Mouse (Mus musculus): ENCODE measurements around the gene Pgc. TPM values are rescaled to one million over a fixed set of nuclear protein-coding genes. Genes with fewer than 3 reads are reported as not detected.

The Pgc gene
- total and polyA plus RNA-seq, 2 experiments, result 0.26 TPM; not detected in 1

DNA sequence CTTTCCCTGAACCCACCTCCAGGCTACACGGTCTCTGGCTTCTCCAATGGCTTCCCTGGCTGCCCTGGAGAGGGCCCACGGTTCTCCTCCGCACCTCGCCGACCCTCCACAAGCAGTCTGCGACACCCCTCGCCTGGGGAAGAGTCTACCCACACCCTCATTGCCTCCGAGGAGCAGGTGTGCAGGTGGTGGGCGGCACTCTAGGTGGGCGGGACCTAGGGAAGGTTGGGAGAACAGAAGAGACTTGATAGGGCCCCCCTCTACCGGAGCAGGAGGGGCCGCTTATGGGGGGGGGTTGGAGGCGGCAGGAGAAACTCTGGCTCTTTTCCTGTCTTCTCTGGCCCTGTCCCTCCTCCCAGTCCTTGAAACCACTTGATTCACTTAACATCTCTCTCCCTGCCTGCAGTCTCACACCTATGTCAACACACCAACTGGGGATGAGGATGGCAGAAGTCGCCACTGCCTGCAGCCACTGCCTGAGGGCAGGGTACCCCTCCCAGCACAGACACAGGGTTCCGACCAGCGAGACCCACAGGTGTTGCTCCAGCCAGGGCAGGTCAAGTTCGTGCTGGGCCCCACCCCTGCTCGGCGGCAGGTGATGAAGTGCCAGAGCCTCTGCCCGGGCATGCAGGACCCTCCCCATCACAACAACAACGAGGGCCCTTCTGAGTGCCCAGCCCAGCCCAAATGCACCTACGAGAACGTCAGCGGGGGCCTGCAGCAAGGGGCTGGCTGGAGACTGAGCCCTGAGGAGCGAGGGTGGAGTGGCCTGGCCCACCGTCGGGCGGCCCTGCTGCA, 23.9 kb upstream of the Pgc start:
- H3K4me1 ChIP-seq (ENCODE audit: control insufficient read depth, insufficient read depth, low read length), result no peaks in the 10 kb centered on the region
- H3K4me3 ChIP-seq (ENCODE audit: insufficient read depth, low read depth, low read length), result no peak overlapping the region
- H3K27ac ChIP-seq (replicated peaks; ENCODE audit: insufficient read depth, low read depth, low read length), result no peak overlapping the region
- no peaks in the 10 kb centered on the region for H3K27me3 ChIP-seq (ENCODE audit: control insufficient read depth, insufficient read depth, low read length)
- 83% methylated on average over 28 of the region's 28 CpGs for WGBS
- H3K9ac ChIP-seq (ENCODE audit: low read depth, low read length), result no peak overlapping the region
- TF ChIP-seq CTCF (IDR thresholded peaks at IDR 0.05; ENCODE audit: low read depth, low read length), result no peak
- no peak for TF ChIP-seq POLR2A (IDR thresholded peaks at IDR 0.05; ENCODE audit: extremely low read depth, insufficient read depth, low read length)
- no peak for DNase-seq (ENCODE audit: extremely low read depth, low read depth, low spot score)
- H3K79me2 ChIP-seq (ENCODE audit: control insufficient read depth, insufficient read depth, low read length), result no peaks in the 10 kb centered on the region
- H3K36me3 ChIP-seq (ENCODE audit: control insufficient read depth, insufficient read depth, low read length), result peaks cover 2% of the 10 kb centered on the region; the same call in 1 of the 2 replicates

GRCm38 (mm10) chr17:47703556-47703955, 23.1 kb upstream of the Pgc start:
- no peaks in the 10 kb centered on the region for H3K4me1 ChIP-seq (ENCODE audit: control insufficient read depth, insufficient read depth, low read length)
- H3K27me3 ChIP-seq (ENCODE audit: control insufficient read depth, insufficient read depth, low read length), result no peaks in the 10 kb centered on the region
- TF ChIP-seq CTCF (IDR thresholded peaks at IDR 0.05; ENCODE audit: low read depth, low read length), result no peak
- no peak for TF ChIP-seq POLR2A (IDR thresholded peaks at IDR 0.05; ENCODE audit: extremely low read depth, insufficient read depth, low read length)
- no peak overlapping the region for H3K27ac ChIP-seq (replicated peaks; ENCODE audit: insufficient read depth, low read depth, low read length)
- H3K4me3 ChIP-seq (ENCODE audit: insufficient read depth, low read depth, low read length), result no peak overlapping the region
- H3K36me3 ChIP-seq (ENCODE audit: control insufficient read depth, insufficient read depth, low read length), result peaks cover 2% of the 10 kb centered on the region; the same call in 1 of the 2 replicates
- H3K79me2 ChIP-seq (ENCODE audit: control insufficient read depth, insufficient read depth, low read length), result no peaks in the 10 kb centered on the region
- DNase-seq (ENCODE audit: extremely low read depth, low read depth, low spot score), result no peak
- 75% methylated on average over 20 of the region's 20 CpGs for WGBS
- H3K9ac ChIP-seq (ENCODE audit: low read depth, low read length), result no peak overlapping the region

DNA sequence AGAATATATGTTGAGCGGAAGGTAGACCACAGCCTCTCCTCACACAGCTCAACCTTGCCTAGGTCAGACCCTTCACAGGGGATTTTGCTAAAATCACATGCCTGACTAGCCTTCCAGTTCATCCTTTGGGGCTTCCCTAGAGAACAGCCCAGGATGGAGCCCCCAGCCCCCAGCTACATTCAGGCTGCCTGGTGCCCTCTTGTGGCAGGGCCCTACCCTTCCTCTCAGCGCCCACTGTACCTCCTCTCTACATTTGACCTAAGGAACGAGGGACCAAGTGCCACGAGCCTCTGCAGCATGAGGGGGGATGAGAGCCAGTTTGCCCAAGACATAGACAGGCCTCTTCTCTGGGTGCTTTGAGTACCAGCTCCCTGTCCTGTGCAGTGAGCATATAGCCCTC, 21.9 kb upstream of the Pgc start:
- H3K27ac ChIP-seq (replicated peaks; ENCODE audit: insufficient read depth, low read depth, low read length), result no peak overlapping the region
- no peak overlapping the region for H3K4me3 ChIP-seq (ENCODE audit: insufficient read depth, low read depth, low read length)
- peak; percentile 22; the same call in 1 of the 2 replicates for TF ChIP-seq CTCF (IDR thresholded peaks at IDR 0.05; ENCODE audit: low read depth, low read length)
- TF ChIP-seq POLR2A (IDR thresholded peaks at IDR 0.05; ENCODE audit: extremely low read depth, insufficient read depth, low read length), result no peak
- H3K27me3 ChIP-seq (ENCODE audit: control insufficient read depth, insufficient read depth, low read length), result no peaks in the 10 kb centered on the region
- H3K4me1 ChIP-seq (ENCODE audit: control insufficient read depth, insufficient read depth, low read length), result no peaks in the 10 kb centered on the region
- WGBS, result 81% methylated on average over 4 of the region's 4 CpGs
- peaks cover 2% of the 10 kb centered on the region; the same call in 1 of the 2 replicates for H3K36me3 ChIP-seq (ENCODE audit: control insufficient read depth, insufficient read depth, low read length)
- no peaks in the 10 kb centered on the region for H3K79me2 ChIP-seq (ENCODE audit: control insufficient read depth, insufficient read depth, low read length)
- DNase-seq (ENCODE audit: extremely low read depth, low read depth, low spot score), result no peak
- no peak overlapping the region for H3K9ac ChIP-seq (ENCODE audit: low read depth, low read length)

GRCm38 (mm10) chr17:47706196-47706595, 20.4 kb upstream of the Pgc start:
- H3K79me2 ChIP-seq (ENCODE audit: control insufficient read depth, insufficient read depth, low read length), result no peaks in the 10 kb centered on the region
- TF ChIP-seq POLR2A (IDR thresholded peaks at IDR 0.05; ENCODE audit: extremely low read depth, insufficient read depth, low read length) (no peak), CTCF (IDR thresholded peaks at IDR 0.05; ENCODE audit: low read depth, low read length) (no peak)
- H3K27me3 ChIP-seq (ENCODE audit: control insufficient read depth, insufficient read depth, low read length), result no peaks in the 10 kb centered on the region
- peaks cover 2% of the 10 kb centered on the region; the same call in 1 of the 2 replicates for H3K36me3 ChIP-seq (ENCODE audit: control insufficient read depth, insufficient read depth, low read length)
- no peak for DNase-seq (ENCODE audit: extremely low read depth, low read depth, low spot score)
- no peak overlapping the region for H3K27ac ChIP-seq (replicated peaks; ENCODE audit: insufficient read depth, low read depth, low read length)
- WGBS, result 80% methylated on average over 1 of the region's 1 CpGs
- no peak overlapping the region for H3K9ac ChIP-seq (ENCODE audit: low read depth, low read length)
- H3K4me3 ChIP-seq (ENCODE audit: insufficient read depth, low read depth, low read length), result no peak overlapping the region
- no peaks in the 10 kb centered on the region for H3K4me1 ChIP-seq (ENCODE audit: control insufficient read depth, insufficient read depth, low read length)

- peak; percentile 55 for DNase-seq (ENCODE audit: extremely low read depth, low read depth, low spot score)
- no peaks in the 10 kb centered on the region for H3K36me3 ChIP-seq (ENCODE audit: control insufficient read depth, insufficient read depth, low read length)
- no peak overlapping the region for H3K27ac ChIP-seq (replicated peaks; ENCODE audit: insufficient read depth, low read depth, low read length)
- no peak for TF ChIP-seq POLR2A (IDR thresholded peaks at IDR 0.05; ENCODE audit: extremely low read depth, insufficient read depth, low read length)
- no peak for TF ChIP-seq CTCF (IDR thresholded peaks at IDR 0.05; ENCODE audit: low read depth, low read length)
- H3K4me3 ChIP-seq (ENCODE audit: insufficient read depth, low read depth, low read length), result no peak overlapping the region
- whole genome bisulfite sequencing, result 70% methylated on average over 3 of the region's 3 CpGs
- H3K79me2 ChIP-seq (ENCODE audit: control insufficient read depth, insufficient read depth, low read length), result no peaks in the 10 kb centered on the region
- no peak overlapping the region for H3K9ac ChIP-seq (ENCODE audit: low read depth, low read length)
- H3K4me1 ChIP-seq (ENCODE audit: control insufficient read depth, insufficient read depth, low read length), result no peaks in the 10 kb centered on the region
- no peaks in the 10 kb centered on the region for H3K27me3 ChIP-seq (ENCODE audit: control insufficient read depth, insufficient read depth, low read length)
Observed at GRCm38 (mm10) chr17:47707961-47708360, 18.7 kb upstream of the Pgc start.

- H3K27me3 ChIP-seq (ENCODE audit: control insufficient read depth, insufficient read depth, low read length), result no peaks in the 10 kb centered on the region
Observed at GRCm38 (mm10) chr17:47708972-47709371, 17.7 kb upstream of the Pgc start.

More at GRCm38 (mm10) chr17:47708972-47709371, 17.7 kb upstream of the Pgc start:
- H3K27ac ChIP-seq (replicated peaks; ENCODE audit: insufficient read depth, low read depth, low read length), result no peak overlapping the region
- H3K79me2 ChIP-seq (ENCODE audit: control insufficient read depth, insufficient read depth, low read length), result no peaks in the 10 kb centered on the region
- no peak for TF ChIP-seq CTCF (IDR thresholded peaks at IDR 0.05; ENCODE audit: low read depth, low read length)
- no peak for TF ChIP-seq POLR2A (IDR thresholded peaks at IDR 0.05; ENCODE audit: extremely low read depth, insufficient read depth, low read length)
- no peaks in the 10 kb centered on the region for H3K4me1 ChIP-seq (ENCODE audit: control insufficient read depth, insufficient read depth, low read length)
- 43% methylated on average over 4 of the region's 4 CpGs for WGBS
- H3K9ac ChIP-seq (ENCODE audit: low read depth, low read length), result no peak overlapping the region
- no peak for DNase-seq (ENCODE audit: extremely low read depth, low read depth, low spot score)
- no peak overlapping the region for H3K4me3 ChIP-seq (ENCODE audit: insufficient read depth, low read depth, low read length)
- H3K36me3 ChIP-seq (ENCODE audit: control insufficient read depth, insufficient read depth, low read length), result no peaks in the 10 kb centered on the region

Data from liver, adult 2 months (tissue).